In genomic region chr10:92248648-92249047, GRCm38 (mm10) we compare ENCODE assay signal across 11 mouse cellular contexts.
A peak's percentile ranks its signal among the peaks of the same experiment; 100 is the strongest.
DNase-seq lines count a peak whose midpoint lies in the region; ATAC-seq lines count a peak whose summit lies in the region.
"Had no signal": no experiment of that assay in that cellular context is flagged by ENCODE, and none has a peak within 500 bp of the region (broad histone marks: within the 10 kb centered on the region; RNA-seq: fewer than 3 reads in every experiment).

No protein-coding gene starts in this region.

- H3K4me1 ChIP-seq in forebrain, embryonic 11.5 days (replicated peaks; ENCODE audit: control insufficient read depth, insufficient read depth, low read length): peaks cover 10% of the 10 kb centered on the region
- H3K4me1 ChIP-seq: limb, embryonic 15.5 days had no signal

- peak overlapping the region; percentile 71; the same call in 1 of the 2 replicates for H3K27ac ChIP-seq in forebrain, embryonic 11.5 days (ENCODE audit: low read depth, low read length)
- H3K27ac ChIP-seq: limb, embryonic 15.5 days had no signal

- H3K4me2 ChIP-seq in forebrain, embryonic 11.5 days (ENCODE audit: low read depth, low read length, severe bottlenecking): no peak overlapping the region
- H3K4me2 ChIP-seq: limb, embryonic 15.5 days had no signal

- 6% methylated on average over 3 of the region's 3 CpGs for WGBS in forebrain, embryonic 11.5 days

- DNase-seq in left cerebral cortex, adult 11 months (ENCODE audit: low spot score): peak; percentile 15
- DNase-seq in left cerebral cortex, adult 8-10 months (ENCODE audit: low spot score in 2 of 2): no peak
- no peak for DNase-seq in forebrain, embryonic 11.5 days (ENCODE audit: low spot score)
- DNase-seq in layer of hippocampus, adult 9-11 months: peak; percentile 20
- DNase-seq in retina, embryonic 14.5 days (ENCODE audit: low spot score): peak; percentile 52
- no peak for DNase-seq in adrenal gland, adult (ENCODE audit: inconsistent age in 2 of 2, low spot score in 1 of 2)
- DNase-seq in cerebellum, adult 11-12 months: no peak
- DNase-seq: cerebellum, adult 9-10 months; lung, postnatal 4 days; thymus, postnatal 25 days had no signal

- H3K9me3 ChIP-seq in forebrain, embryonic 11.5 days (ENCODE audit: control insufficient read depth, low read length): no peaks in the 10 kb centered on the region
- H3K9me3 ChIP-seq: limb, embryonic 15.5 days had no signal

- H3K9ac ChIP-seq in forebrain, embryonic 11.5 days (ENCODE audit: low read length): no peak overlapping the region
- H3K9ac ChIP-seq: limb, embryonic 15.5 days had no signal

- no peaks in the 10 kb centered on the region for H3K27me3 ChIP-seq in forebrain, embryonic 11.5 days (ENCODE audit: control insufficient read depth, insufficient read depth, low read length)
- H3K27me3 ChIP-seq: limb, embryonic 15.5 days had no signal

- ATAC-seq in forebrain, embryonic 11.5 days (replicated peaks; ENCODE audit: low FRiP score): peak; percentile 52; the same call in 1 of the 2 replicates

- H3K4me3 ChIP-seq in forebrain, embryonic 11.5 days (ENCODE audit: low read depth, low read length): no peak overlapping the region
- H3K4me3 ChIP-seq: limb, embryonic 15.5 days had no signal

- no peaks in the 10 kb centered on the region for H3K36me3 ChIP-seq in forebrain, embryonic 11.5 days (ENCODE audit: control insufficient read depth, insufficient read depth, low read length)
- H3K36me3 ChIP-seq: limb, embryonic 15.5 days had no signal

Comparison
In these comparisons a context has a peak if more than half of its experiments do, and no peak if none do; other contexts are left out.
1. DNase-seq: peak in left cerebral cortex, adult 11 months (single experiment), layer of hippocampus, adult 9-11 months (single experiment) and retina, embryonic 14.5 days (single experiment); none in left cerebral cortex, adult 8-10 months (0 of 2), forebrain, embryonic 11.5 days (single experiment), adrenal gland, adult (0 of 2) and cerebellum, adult 11-12 months (single experiment).